Mouse (Mus musculus) testis, adult 2 months (tissue): ENCODE data around the gene Ch25h. TPM values are rescaled to one million over a fixed set of nuclear protein-coding genes. Genes with fewer than 3 reads are reported as not detected.
A peak's percentile ranks its signal among the peaks of the same experiment; 100 is the strongest.

Source experiments
- H3K27ac ChIP-seq: fragments of 200-500 bp; 2 replicates; pipeline ENCODE4 v1.5.1; 2012; ENCODE audit warnings: low read depth, low read length; ENCODE audit not compliant: control insufficient read depth, insufficient read depth
- H3K27me3 ChIP-seq: fragments of 200-500 bp; 2 replicates; pipeline ENCODE4 v1.6.1; 2012; ENCODE audit warnings: mild to moderate bottlenecking, low read length, moderate library complexity; ENCODE audit not compliant: control insufficient read depth, insufficient read depth
- H3K36me3 ChIP-seq: fragments of 200-500 bp; 2 replicates; pipeline ENCODE4 v1.6.1; 2012; ENCODE audit warnings: mild to moderate bottlenecking, low read length; ENCODE audit not compliant: control insufficient read depth, insufficient read depth
- H3K4me1 ChIP-seq: fragments of 200-500 bp; 2 replicates; pipeline ENCODE4 v1.6.1; 2012; ENCODE audit warnings: low read length; ENCODE audit not compliant: control insufficient read depth, insufficient read depth
- H3K4me3 ChIP-seq: fragments of 200-500 bp; 2 replicates; pipeline ENCODE4 v1.5.1; 2012; ENCODE audit warnings: low read depth, mild to moderate bottlenecking, low read length, moderate library complexity, mixed read lengths; ENCODE audit not compliant: control insufficient read depth
- CTCF ChIP-seq: fragments of 200-500 bp; IDR thresholded peaks from 2 replicates; pipeline ENCODE4 v1.5.1; 2012; ENCODE audit warnings: low read depth, mild to moderate bottlenecking, inconsistent platforms, low read length, moderate library complexity; ENCODE audit not compliant: control insufficient read depth, insufficient read depth, insufficient replicate concordance
- POLR2A ChIP-seq: fragments of 200-500 bp; IDR thresholded peaks from 2 replicates; pipeline ENCODE4 v1.6.1; 2012; ENCODE audit warnings: low read depth, mild to moderate bottlenecking, inconsistent platforms, low read length, moderate library complexity; ENCODE audit not compliant: control insufficient read depth
- polyA plus RNA-seq: library from polyadenylated mRNA; depleted of rRNA; stranded (reverse); fragments of >200 nt; gene quantifications from 2 replicates; pipeline ENCODE4 v1.2.3, GENCODE M21; 2012

Gene Ch25h
- polyA plus RNA-seq, 1 experiment = 0.35 TPM

- Histone ChIP-seq H3K4me1 (no peaks in the 10 kb centered on the region), H3K36me3 (no peaks in the 10 kb centered on the region), H3K27ac (no peak overlapping the region), H3K27me3 (no peaks in the 10 kb centered on the region), H3K4me3 (no peak overlapping the region)
- TF ChIP-seq POLR2A (no peak), CTCF (no peak)
These were observed 30.3 kb upstream of the Ch25h start for GRCm38 (mm10) chr19:34505161-34505721.

- Histone ChIP-seq H3K27ac (no peak overlapping the region), H3K36me3 (no peaks in the 10 kb centered on the region), H3K4me3 (no peak overlapping the region), H3K27me3 (no peaks in the 10 kb centered on the region), H3K4me1 (no peaks in the 10 kb centered on the region)
- no peak for TF ChIP-seq CTCF
- no peak for TF ChIP-seq POLR2A
These were observed 25.8 kb upstream of the Ch25h start for GRCm38 (mm10) chr19:34500763-34501162.

- Histone ChIP-seq H3K4me1 (no peaks in the 10 kb centered on the region), H3K27ac (no peak overlapping the region), H3K4me3 (no peak overlapping the region), H3K27me3 (no peaks in the 10 kb centered on the region), H3K36me3 (no peaks in the 10 kb centered on the region)
- TF ChIP-seq POLR2A = no peak
- TF ChIP-seq CTCF = no peak
These were observed 21.4 kb upstream of the Ch25h start for GRCm38 (mm10) chr19:34496353-34496752.

- H3K27me3 ChIP-seq = no peaks in the 10 kb centered on the region
- H3K4me3 ChIP-seq = no peak overlapping the region
- TF ChIP-seq CTCF (no peak), POLR2A (no peak)
- H3K4me1 ChIP-seq = no peaks in the 10 kb centered on the region
- no peak overlapping the region for H3K27ac ChIP-seq
- H3K36me3 ChIP-seq = no peaks in the 10 kb centered on the region
These were observed 18.9 kb upstream of the Ch25h start for GRCm38 (mm10) chr19:34493859-34494258.

GRCm38 (mm10) chr19:34483547-34483946, 8.6 kb upstream of the Ch25h start:
- H3K4me3 ChIP-seq = no peak overlapping the region

GRCm38 (mm10) chr19:34474228-34474990, 555 bp downstream of the Ch25h start:
- Histone ChIP-seq H3K36me3 (no peaks in the 10 kb centered on the region), H3K4me3 (peak overlapping the region; percentile 1), H3K27me3 (no peaks in the 10 kb centered on the region), H3K4me1 (peaks cover 2% of the 10 kb centered on the region), H3K27ac (no peak overlapping the region)
- no peak for TF ChIP-seq CTCF
- no peak for TF ChIP-seq POLR2A

More at GRCm38 (mm10) chr19:34483547-34483946, 8.6 kb upstream of the Ch25h start:
- no peak overlapping the region for H3K27ac ChIP-seq
- no peaks in the 10 kb centered on the region for H3K4me1 ChIP-seq
- no peaks in the 10 kb centered on the region for H3K27me3 ChIP-seq
- TF ChIP-seq POLR2A (no peak), CTCF (no peak)
- no peaks in the 10 kb centered on the region for H3K36me3 ChIP-seq

- no peaks in the 10 kb centered on the region for H3K27me3 ChIP-seq
- TF ChIP-seq CTCF (no peak), POLR2A (no peak)
- H3K36me3 ChIP-seq = no peaks in the 10 kb centered on the region
These were observed 3.3 kb downstream of the Ch25h start for GRCm38 (mm10) chr19:34471703-34472102.

More at GRCm38 (mm10) chr19:34471703-34472102, 3.3 kb downstream of the Ch25h start:
- H3K4me1 ChIP-seq = peaks cover 2% of the 10 kb centered on the region
- H3K27ac ChIP-seq = no peak overlapping the region
- H3K4me3 ChIP-seq = no peak overlapping the region
